Mouse (Mus musculus) testis, adult 2 months (tissue): ENCODE data around the gene Spry1. TPM values are rescaled to one million over a fixed set of nuclear protein-coding genes. Genes with fewer than 3 reads are reported as not detected.
"Not testable (repeated sequence)": the region's sequence is repeated elsewhere in the genome, so short reads cannot be mapped to it uniquely, and the experiment has no call there.

Source experiments
- H3K27ac ChIP-seq: fragments of 200-500 bp; 2 replicates; pipeline ENCODE4 v1.5.1; 2012; ENCODE audit warnings: low read depth, low read length; ENCODE audit not compliant: control insufficient read depth, insufficient read depth
- H3K27me3 ChIP-seq: fragments of 200-500 bp; 2 replicates; pipeline ENCODE4 v1.6.1; 2012; ENCODE audit warnings: mild to moderate bottlenecking, low read length, moderate library complexity; ENCODE audit not compliant: control insufficient read depth, insufficient read depth
- H3K36me3 ChIP-seq: fragments of 200-500 bp; 2 replicates; pipeline ENCODE4 v1.6.1; 2012; ENCODE audit warnings: mild to moderate bottlenecking, low read length; ENCODE audit not compliant: control insufficient read depth, insufficient read depth
- H3K4me1 ChIP-seq: fragments of 200-500 bp; 2 replicates; pipeline ENCODE4 v1.6.1; 2012; ENCODE audit warnings: low read length; ENCODE audit not compliant: control insufficient read depth, insufficient read depth
- H3K4me3 ChIP-seq: fragments of 200-500 bp; 2 replicates; pipeline ENCODE4 v1.5.1; 2012; ENCODE audit warnings: low read depth, mild to moderate bottlenecking, low read length, moderate library complexity, mixed read lengths; ENCODE audit not compliant: control insufficient read depth
- CTCF ChIP-seq: fragments of 200-500 bp; IDR thresholded peaks from 2 replicates; pipeline ENCODE4 v1.5.1; 2012; ENCODE audit warnings: low read depth, mild to moderate bottlenecking, inconsistent platforms, low read length, moderate library complexity; ENCODE audit not compliant: control insufficient read depth, insufficient read depth, insufficient replicate concordance
- POLR2A ChIP-seq: fragments of 200-500 bp; IDR thresholded peaks from 2 replicates; pipeline ENCODE4 v1.6.1; 2012; ENCODE audit warnings: low read depth, mild to moderate bottlenecking, inconsistent platforms, low read length, moderate library complexity; ENCODE audit not compliant: control insufficient read depth
- polyA plus RNA-seq: library from polyadenylated mRNA; depleted of rRNA; stranded (reverse); fragments of >200 nt; gene quantifications from 2 replicates; pipeline ENCODE4 v1.2.3, GENCODE M21; 2012; rRNA removed

Gene Spry1
- 4.3 and 4.6 TPM in 2 replicates for polyA plus RNA-seq

DNA sequence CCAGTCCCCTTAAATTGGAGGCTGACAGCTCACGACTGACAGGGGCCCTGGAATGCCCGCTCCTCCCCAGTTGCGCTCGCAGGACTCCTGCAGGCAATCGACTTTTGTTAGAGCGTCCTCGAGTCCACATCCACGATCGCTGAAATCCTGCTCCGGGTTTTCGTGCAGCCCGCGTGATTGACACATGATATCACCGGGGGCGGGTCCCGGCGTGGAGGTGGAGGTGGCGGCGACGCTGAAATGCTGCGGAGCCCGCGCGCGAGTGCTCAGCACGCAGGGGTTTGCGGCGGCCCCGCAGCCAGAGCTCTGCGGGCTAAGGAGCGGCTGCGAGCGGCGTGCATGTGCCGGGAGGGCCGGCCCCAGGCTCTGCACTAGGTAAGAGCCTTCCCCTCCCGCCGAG, at the start of gene Spry1:
TSS of gene Spry1 (plus strand) at position 258 of the 400 bp plus-strand sequence.
- Histone ChIP-seq H3K4me3 (peak within 1 kb of the TSS; percentile 92), H3K4me1 (peaks cover 9% of the 10 kb centered on the region), H3K36me3 (no peaks in the 10 kb centered on the region), H3K27ac (peak within 1 kb of the TSS; percentile 80), H3K27me3 (no peaks in the 10 kb centered on the region)
- peak; percentile 38; the same call in 1 of the 2 replicates for TF ChIP-seq POLR2A
- TF ChIP-seq CTCF, result no peak

DNA sequence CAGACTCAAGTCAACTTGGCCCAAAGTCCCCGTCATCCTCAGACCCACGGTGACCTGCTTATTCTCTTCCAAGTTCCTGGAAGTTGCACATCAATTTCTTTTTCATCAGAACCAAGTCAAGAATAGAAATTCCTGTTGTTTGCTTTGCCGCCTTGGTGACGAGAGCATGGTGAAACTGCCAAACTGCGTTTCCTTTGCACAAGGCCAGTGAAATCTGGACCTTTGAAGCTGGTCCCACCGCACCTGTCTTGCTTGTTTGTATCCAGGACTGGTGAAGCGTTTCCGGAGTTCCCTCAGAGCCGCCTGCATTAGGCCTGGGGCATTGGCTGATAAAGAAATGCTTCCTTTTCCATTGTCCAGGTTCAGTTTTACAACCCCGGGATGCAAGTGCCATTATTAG, 44.0 kb upstream of the Spry1 start:
- Histone ChIP-seq H3K4me1 (peaks cover 4% of the 10 kb centered on the region; the same call in 1 of the 2 replicates), H3K27me3 (no peaks in the 10 kb centered on the region), H3K36me3 (no peaks in the 10 kb centered on the region), H3K27ac (no peak overlapping the region), H3K4me3 (no peak overlapping the region)
- TF ChIP-seq CTCF, result no peak
- no peak for TF ChIP-seq POLR2A

DNA sequence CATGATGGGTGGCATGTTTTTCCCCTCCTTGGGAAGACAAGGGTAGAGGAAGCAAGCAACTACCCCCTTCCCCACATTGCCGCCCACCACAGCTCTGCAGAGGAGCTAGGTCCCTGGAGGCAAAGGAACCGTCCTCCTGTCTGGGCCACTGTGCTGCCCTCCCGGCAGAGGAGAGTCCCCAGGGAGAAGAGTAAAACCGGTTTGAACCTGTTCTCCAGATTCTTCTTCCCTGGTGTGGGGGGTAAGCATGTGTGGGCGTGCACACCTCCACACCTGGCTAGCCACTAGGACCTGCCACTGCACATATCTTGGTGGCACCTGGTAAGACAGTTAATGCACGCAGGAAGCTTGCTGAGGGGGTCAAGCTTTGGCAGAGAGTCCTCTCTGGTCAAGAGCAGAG, 43.2 kb upstream of the Spry1 start:
- TF ChIP-seq CTCF (no peak), POLR2A (no peak)
- no peaks in the 10 kb centered on the region for H3K36me3 ChIP-seq
- H3K27me3 ChIP-seq, result no peaks in the 10 kb centered on the region
- H3K4me3 ChIP-seq, result no peak overlapping the region
- H3K27ac ChIP-seq, result no peak overlapping the region
- peaks cover 4% of the 10 kb centered on the region; the same call in 1 of the 2 replicates for H3K4me1 ChIP-seq

DNA sequence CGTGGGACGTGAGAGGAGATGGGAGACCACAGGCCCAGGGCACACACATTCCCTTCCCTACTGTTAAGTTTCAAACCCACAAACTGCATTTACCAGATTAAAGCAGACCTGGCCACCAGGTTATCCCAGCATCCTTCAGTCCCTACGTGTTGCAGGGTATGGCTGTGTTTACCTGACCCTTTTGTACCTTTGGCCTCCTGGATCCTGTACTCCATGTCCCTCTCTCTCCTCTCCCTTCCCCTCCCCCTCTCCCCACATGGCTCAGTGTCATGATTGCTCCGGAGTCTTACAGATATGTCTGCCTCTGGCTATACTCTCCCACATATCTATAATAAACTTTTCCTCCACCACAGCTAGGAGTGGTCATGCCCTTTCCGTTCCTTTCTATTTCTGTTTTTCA, 42.5 kb upstream of the Spry1 start:
- no peak overlapping the region for H3K27ac ChIP-seq
- no peak overlapping the region for H3K4me3 ChIP-seq
- no peak for TF ChIP-seq CTCF
- no peak for TF ChIP-seq POLR2A
- no peaks in the 10 kb centered on the region for H3K36me3 ChIP-seq
- H3K27me3 ChIP-seq, result no peaks in the 10 kb centered on the region
- peaks cover 4% of the 10 kb centered on the region; the same call in 1 of the 2 replicates for H3K4me1 ChIP-seq

DNA sequence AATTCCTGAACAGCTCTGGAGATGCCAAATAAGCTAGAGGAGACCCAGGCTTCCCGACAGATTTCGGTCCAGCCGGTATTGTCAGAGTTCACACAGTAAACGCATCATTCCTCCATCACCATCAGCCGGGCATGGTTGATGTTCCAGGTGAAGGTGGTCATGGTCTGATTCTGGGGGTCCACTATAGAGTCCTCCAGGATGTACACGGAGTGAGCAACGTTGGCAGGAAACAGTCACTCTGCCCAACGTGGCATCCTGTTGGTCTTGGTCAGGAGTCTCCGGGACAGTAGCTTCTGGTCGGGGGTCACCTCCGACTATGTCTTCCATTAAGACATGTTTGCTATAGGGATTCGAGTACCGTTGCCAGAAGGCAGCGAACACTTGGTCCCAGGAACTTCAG, 40.1 kb upstream of the Spry1 start:
- not testable (repeated sequence) for H3K27ac ChIP-seq, H3K36me3 ChIP-seq, H3K4me1 ChIP-seq, H3K27me3 ChIP-seq
- H3K4me3 ChIP-seq, result peak overlapping the region; percentile 67

DNA sequence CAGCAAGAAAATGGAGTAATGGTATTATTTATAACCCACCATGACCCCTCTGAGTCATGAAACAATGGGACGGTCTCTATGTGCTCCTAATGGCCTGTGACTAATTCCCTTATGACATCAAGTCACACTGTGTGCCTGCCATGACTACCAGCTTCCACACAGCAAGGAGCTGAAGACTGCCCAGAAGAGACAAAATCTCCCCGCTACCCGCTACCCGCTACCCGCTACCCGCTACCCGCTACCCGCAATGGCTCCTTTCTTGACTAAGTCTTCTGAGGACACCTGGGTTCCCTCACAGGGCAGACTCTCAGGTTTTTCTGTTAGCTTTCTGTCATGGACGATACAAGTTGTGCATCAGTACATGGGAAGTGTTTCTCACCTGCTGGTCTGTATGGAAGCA, 37.4 kb upstream of the Spry1 start:
- no peaks in the 10 kb centered on the region for H3K36me3 ChIP-seq
- peaks cover 4% of the 10 kb centered on the region; the same call in 1 of the 2 replicates for H3K4me1 ChIP-seq
- H3K4me3 ChIP-seq, result no peak overlapping the region
- TF ChIP-seq CTCF (no peak), POLR2A (no peak)
- H3K27ac ChIP-seq, result no peak overlapping the region
- H3K27me3 ChIP-seq, result no peaks in the 10 kb centered on the region

DNA sequence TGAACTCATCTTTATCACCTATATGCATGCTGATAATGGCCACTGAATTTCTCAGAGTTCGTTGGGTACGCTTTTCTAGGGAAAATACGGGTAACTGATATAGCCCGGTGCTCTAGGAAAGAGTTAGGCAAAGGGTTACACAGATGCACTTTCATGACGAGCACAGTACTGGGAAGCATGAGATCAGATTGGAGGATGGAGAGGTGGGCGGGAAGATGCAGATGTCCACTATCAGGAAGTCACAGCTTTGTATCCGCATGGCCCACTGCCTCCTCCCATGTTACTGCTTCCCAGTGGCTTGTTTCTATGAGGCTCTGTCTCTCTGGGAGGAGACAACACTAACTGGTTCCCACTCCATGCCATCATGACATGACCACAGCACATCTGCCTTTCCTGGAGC, 36.9 kb upstream of the Spry1 start:
- Histone ChIP-seq H3K36me3 (no peaks in the 10 kb centered on the region), H3K27ac (no peak overlapping the region)

DNA sequence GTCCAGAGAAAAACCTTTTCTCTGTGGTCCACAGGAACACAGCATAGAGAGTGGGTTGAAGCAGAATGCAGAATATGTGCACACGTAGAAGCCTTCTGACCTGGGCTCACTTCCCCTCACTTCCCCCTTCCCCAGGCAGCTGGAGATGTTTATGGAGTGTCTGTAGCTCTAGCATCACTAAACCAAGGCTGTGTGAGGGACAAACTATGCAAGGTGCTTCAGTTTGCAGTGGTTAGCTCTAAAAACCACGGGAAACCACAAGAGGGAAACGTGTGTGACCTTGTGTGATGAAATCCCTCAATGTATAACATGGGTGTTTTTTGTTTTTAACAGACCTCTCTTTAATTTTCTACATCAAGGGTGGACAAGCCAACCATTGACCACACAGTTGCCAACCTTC, 36.2 kb upstream of the Spry1 start:
- no peak overlapping the region for H3K27ac ChIP-seq
- TF ChIP-seq CTCF (no peak), POLR2A (no peak)
- no peak overlapping the region for H3K4me3 ChIP-seq
- no peaks in the 10 kb centered on the region for H3K27me3 ChIP-seq
- no peaks in the 10 kb centered on the region for H3K36me3 ChIP-seq
- peaks cover 4% of the 10 kb centered on the region; the same call in 1 of the 2 replicates for H3K4me1 ChIP-seq

More for the DNA sequence above, 36.9 kb upstream of the Spry1 start:
- Histone ChIP-seq H3K4me1 (peaks cover 4% of the 10 kb centered on the region; the same call in 1 of the 2 replicates), H3K4me3 (no peak overlapping the region; the same call in 1 of the 2 replicates), H3K27me3 (no peaks in the 10 kb centered on the region)
- TF ChIP-seq CTCF (no peak), POLR2A (no peak)
